Mouse (Mus musculus) spleen, adult 2 months (tissue): ENCODE measurements around the gene Fam104a.

Experiments used
- CTCF ChIP-seq: fragments of 200-500 bp; IDR thresholded peaks from 2 replicates; pipeline ENCODE4 v1.5.1; 2011; ENCODE audit warnings: mild to moderate bottlenecking, inconsistent platforms; ENCODE audit not compliant: insufficient read depth, insufficient read length, insufficient replicate concordance; ENCODE audit errors: extremely low read depth
- POLR2A ChIP-seq: fragments of 200-500 bp; IDR thresholded peaks from 2 replicates; pipeline ENCODE4 v1.6.1; 2011; ENCODE audit warnings: low read depth, low read length, inconsistent platforms

DNA sequence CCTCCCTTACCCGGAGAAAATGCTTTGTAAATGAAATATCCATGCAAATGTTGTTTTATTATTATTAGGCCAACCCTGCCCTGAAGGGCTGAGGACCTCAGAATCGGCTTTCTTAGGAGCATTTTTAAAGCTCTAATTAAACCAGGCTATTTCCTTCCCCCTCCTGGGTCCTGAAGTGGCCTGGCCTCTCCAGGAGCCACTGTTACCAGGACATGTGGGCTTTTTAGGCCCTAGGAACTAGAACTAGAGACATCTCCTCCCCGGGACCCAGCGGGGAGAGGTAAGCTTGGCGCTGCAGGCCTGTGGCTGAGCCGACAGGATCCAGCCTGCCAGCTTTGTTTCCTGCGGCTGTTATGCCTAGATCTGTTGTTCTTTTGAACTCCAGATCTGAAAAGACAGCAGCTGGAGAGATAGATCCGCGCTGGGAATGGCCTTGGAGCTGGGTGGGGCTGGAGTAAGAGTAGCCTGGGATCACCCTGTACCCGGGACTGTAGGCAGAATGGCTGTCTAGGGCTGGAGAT lies 26.4 kb upstream of the Fam104a start:
- TF ChIP-seq CTCF (no peak), POLR2A (no peak)
